Mouse (Mus musculus) MEL (cell line): ENCODE results near the gene Tmem160. TPM values are rescaled to one million over a fixed set of nuclear protein-coding genes. Genes with fewer than 3 reads are reported as not detected.

Experiments used
- DNase-seq: peaks from one replicate; pipeline ENCODE4 v3.0.0; 2011; ENCODE audit warnings: low read depth, low spot score
- H3K27ac ChIP-seq: 2 replicates; pipeline ENCODE4 v1.5.1; 2012; ENCODE audit warnings: low read depth, mild to moderate bottlenecking, control low read depth, low read length, moderate library complexity; ENCODE audit not compliant: control insufficient read depth
- H3K27me3 ChIP-seq, 2 experiments: fragments of 150-350 bp in 1 of 2; sonication (generic) in 1 of 2; 2 replicates each; pipeline ENCODE4 v1.6.1; 2012; ENCODE audit warnings: low read length in 2 of 2, mild to moderate bottlenecking in 2 of 2, improper control_type of control experiment in 1 of 2, moderate library complexity in 1 of 2; ENCODE audit not compliant: insufficient read depth in 2 of 2, control insufficient read depth in 1 of 2
- H3K36me3 ChIP-seq, 2 experiments: 2 replicates each; pipeline ENCODE4 v1.6.1; 2012 to 2014; ENCODE audit warnings: low read length in 2 of 2, improper control_type of control experiment in 1 of 2, inconsistent platforms in 1 of 2, mild to moderate bottlenecking in 1 of 2; ENCODE audit not compliant: insufficient read depth in 2 of 2, control insufficient read depth in 1 of 2
- H3K4me1 ChIP-seq, 2 experiments: fragments of 150-350 bp in 1 of 2; sonication (generic) in 1 of 2; 2 replicates each; pipeline ENCODE4 v1.6.1; 2012; ENCODE audit warnings: low read length in 2 of 2, improper control_type of control experiment in 1 of 2, mild to moderate bottlenecking in 1 of 2; ENCODE audit not compliant: insufficient read depth in 2 of 2, control insufficient read depth in 1 of 2
- H3K4me3 ChIP-seq, 2 experiments: fragments of 150-350 bp in 1 of 2; sonication (generic) in 1 of 2; 2 replicates each; pipeline ENCODE4 v1.5.1; 2012; ENCODE audit warnings: low read depth in 2 of 2, low read length in 2 of 2, mild to moderate bottlenecking in 2 of 2, moderate library complexity in 2 of 2, control low read depth in 1 of 2, improper control_type of control experiment in 1 of 2; ENCODE audit not compliant: control insufficient read depth in 1 of 2, insufficient read depth in 1 of 2
- H3K79me2 ChIP-seq: 2 replicates; pipeline ENCODE4 v1.6.1; 2012; ENCODE audit warnings: mild to moderate bottlenecking, low read length, moderate library complexity; ENCODE audit not compliant: control insufficient read depth, poor library complexity, insufficient read depth
- H3K9ac ChIP-seq: 2 replicates; pipeline ENCODE4 v1.6.1; 2012; ENCODE audit warnings: low read depth, mild to moderate bottlenecking, control low read depth, low read length, moderate library complexity; ENCODE audit not compliant: control insufficient read depth, poor library complexity, severe bottlenecking
- H3K9me3 ChIP-seq: fragments of 150-350 bp; sonication (generic); replicated peaks from 2 replicates; pipeline ENCODE4 v1.6.1; 2012; ENCODE audit warnings: mild to moderate bottlenecking, low read length, improper control_type of control experiment, moderate library complexity; ENCODE audit not compliant: insufficient read depth
- BHLHE40 ChIP-seq: IDR thresholded peaks from 2 replicates; pipeline ENCODE4 v1.6.1; 2012; ENCODE audit warnings: low read depth, mild to moderate bottlenecking, inconsistent platforms, low read length, improper control_type of control experiment, borderline replicate concordance
- ELF1 ChIP-seq: IDR thresholded peaks from 2 replicates; pipeline ENCODE4 v1.6.1; 2014; ENCODE audit warnings: low read depth, mild to moderate bottlenecking, inconsistent platforms, low read length, improper control_type of control experiment, moderate library complexity
- EP300 ChIP-seq, 2 experiments: IDR thresholded peaks; 2 replicates each; pipeline ENCODE4 v1.6.1; 2011; ENCODE audit warnings: improper control_type of control experiment in 2 of 2, low read length in 2 of 2, low read depth in 1 of 2, mild to moderate bottlenecking in 1 of 2
- ETS1 ChIP-seq: IDR thresholded peaks from 2 replicates; pipeline ENCODE4 v1.6.1; 2012; ENCODE audit warnings: low read depth, mild to moderate bottlenecking, inconsistent platforms, low read length, improper control_type of control experiment, moderate library complexity
- GABPA ChIP-seq: IDR thresholded peaks from 2 replicates; pipeline ENCODE4 v1.6.1; 2012; ENCODE audit warnings: low read depth, mild to moderate bottlenecking, inconsistent platforms, low read length, improper control_type of control experiment, moderate library complexity
- GATA1 ChIP-seq: IDR thresholded peaks from 2 replicates; pipeline ENCODE4 v1.6.1; 2011; ENCODE audit warnings: low read depth, low read length, improper control_type of control experiment
- MAFK ChIP-seq: IDR thresholded peaks from 2 replicates; pipeline ENCODE4 v1.6.1; 2011; ENCODE audit warnings: low read depth, mild to moderate bottlenecking, low read length, improper control_type of control experiment, borderline replicate concordance
- MAZ ChIP-seq: IDR thresholded peaks from 2 replicates; pipeline ENCODE4 v1.6.1; 2012; ENCODE audit warnings: low read depth, mild to moderate bottlenecking, inconsistent platforms, low read length, improper control_type of control experiment
- MYC ChIP-seq: IDR thresholded peaks from 2 replicates; pipeline ENCODE4 v1.6.1; 2011; ENCODE audit warnings: low read depth, mild to moderate bottlenecking, low read length, improper control_type of control experiment, moderate library complexity
- NELFE ChIP-seq: IDR thresholded peaks from 2 replicates; pipeline ENCODE4 v1.6.1; 2011; ENCODE audit warnings: low read depth, low read length, improper control_type of control experiment
- POLR2A ChIP-seq, 2 experiments: IDR thresholded peaks; 2 replicates each; pipeline ENCODE4 v1.6.1; 2011 to 2012; ENCODE audit warnings: low read length in 2 of 2, mild to moderate bottlenecking in 2 of 2, control low read depth in 1 of 2, improper control_type of control experiment in 1 of 2, low read depth in 1 of 2, moderate library complexity in 1 of 2; ENCODE audit not compliant: control insufficient read depth in 1 of 2, insufficient read depth in 1 of 2, poor library complexity in 1 of 2
- POLR2AphosphoS5 ChIP-seq: IDR thresholded peaks from 2 replicates; pipeline ENCODE4 v1.6.1; 2012; ENCODE audit warnings: low read depth, borderline replicate concordance, mild to moderate bottlenecking, inconsistent platforms, low read length, moderate library complexity, mixed read lengths
- RAD21 ChIP-seq: IDR thresholded peaks from 2 replicates; pipeline ENCODE4 v1.6.1; 2011; ENCODE audit warnings: mild to moderate bottlenecking, low read depth, low read length, improper control_type of control experiment
- TBP ChIP-seq: IDR thresholded peaks from 2 replicates; pipeline ENCODE4 v1.8.0; 2011; ENCODE audit warnings: low read depth, low read length, improper control_type of control experiment
- TCF12 ChIP-seq: IDR thresholded peaks from 2 replicates; pipeline ENCODE4 v1.6.1; 2014; ENCODE audit warnings: low read depth, mild to moderate bottlenecking, inconsistent platforms, low read length, improper control_type of control experiment, moderate library complexity
- UBTF ChIP-seq: IDR thresholded peaks from 2 replicates; pipeline ENCODE4 v1.6.1; 2012; ENCODE audit warnings: low read depth, mild to moderate bottlenecking, inconsistent platforms, low read length, improper control_type of control experiment, moderate library complexity, borderline replicate concordance; ENCODE audit not compliant: insufficient read depth
- USF2 ChIP-seq, 2 experiments: IDR thresholded peaks; 2 replicates each; pipeline ENCODE4 v1.6.1; 2011 to 2012; ENCODE audit warnings: improper control_type of control experiment in 2 of 2, low read length in 2 of 2, borderline replicate concordance in 1 of 2, inconsistent platforms in 1 of 2, low read depth in 1 of 2, mild to moderate bottlenecking in 1 of 2; ENCODE audit not compliant: insufficient read depth in 1 of 2
- ZC3H11A ChIP-seq: IDR thresholded peaks from 2 replicates; pipeline ENCODE4 v1.6.1; 2012; ENCODE audit warnings: low read depth, mild to moderate bottlenecking, inconsistent platforms, low read length, improper control_type of control experiment
- ZKSCAN1 ChIP-seq: IDR thresholded peaks from 2 replicates; pipeline ENCODE4 v1.6.1; 2012; ENCODE audit warnings: low read depth, mild to moderate bottlenecking, inconsistent platforms, low read length, improper control_type of control experiment, moderate library complexity
- ZMIZ1 ChIP-seq: IDR thresholded peaks from 2 replicates; pipeline ENCODE4 v1.6.1; 2012; ENCODE audit warnings: low read depth, mild to moderate bottlenecking, inconsistent platforms, low read length, improper control_type of control experiment, moderate library complexity
- polyA plus RNA-seq, 2 experiments: library from polyadenylated mRNA; stranded (reverse) in 1 of 2; unstranded in 1 of 2; fragments of >175 nt in 1 of 2; fragments of >200 nt in 1 of 2; gene quantifications; 2 replicates each; pipeline versions ENCODE4 v1.2.1 to v1.2.4; 2012; ENCODE audit warnings: low replicate concordance in 2 of 2, low read depth in 1 of 2; ENCODE audit not compliant: insufficient read length in 2 of 2, insufficient read depth in 1 of 2, missing spikeins in 1 of 2
- total RNA-seq: library from RNA; depleted of rRNA; stranded (reverse); fragments of 300-350 nt; gene quantifications from 2 replicates; pipeline ENCODE4 v1.2.3, GENCODE M21; 2012

Tmem160 gene
- total and polyA plus RNA-seq, 3 experiments: 73.3 to 90.1 TPM; not detected in 1

GRCm38 (mm10) chr7:16415426-16415825 lies 37.2 kb upstream of the Tmem160 start:
- Histone ChIP-seq H3K4me3 (no peak overlapping the region), H3K9ac (no peak overlapping the region)

DNA sequence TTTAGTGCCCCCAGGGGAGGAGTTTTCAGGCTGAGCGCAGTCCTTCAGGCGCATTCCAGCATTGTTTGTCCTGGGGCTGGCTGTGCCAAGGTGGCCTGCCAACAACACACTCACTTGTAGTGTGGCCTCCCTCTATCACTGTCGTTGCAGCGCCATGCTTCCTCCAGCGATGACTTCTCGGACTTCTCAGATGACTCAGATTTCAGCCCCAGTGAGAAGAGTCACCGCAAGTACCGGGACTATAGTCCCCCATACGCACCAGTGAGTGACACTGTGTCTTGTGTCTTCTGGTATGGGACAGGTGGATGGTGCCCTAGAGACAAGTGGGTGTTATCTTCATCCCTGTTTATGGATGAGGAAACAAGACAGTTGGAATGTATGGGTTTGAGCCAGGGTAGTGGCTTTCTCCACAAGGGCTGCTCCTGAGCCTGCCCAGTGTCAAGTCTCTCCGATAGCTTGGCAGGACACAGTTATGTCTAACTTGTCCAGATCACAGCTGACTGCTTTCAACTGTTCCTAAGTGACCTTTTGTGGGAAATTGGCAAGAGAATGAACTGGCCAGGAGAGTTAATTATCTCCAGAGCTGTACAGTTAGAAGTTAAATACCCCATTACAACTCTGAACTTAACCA lies 35.3 kb upstream of the Tmem160 start:
- Histone ChIP-seq H3K79me2 (no peaks in the 10 kb centered on the region), H3K9ac (no peak overlapping the region), H3K36me3 (peaks cover 0 to 18% of the 10 kb centered on the region in 2 experiments; a peak in 2 of 4 replicates), H3K27me3 (no peaks in the 10 kb centered on the region)
- TF ChIP-seq MAFK (no peak), ELF1 (no peak), ZKSCAN1 (no peak), USF2 (IDR thresholded peaks at IDR 0.05; ENCODE audit: borderline replicate concordance in 1 of 2, insufficient read depth in 1 of 2, low read depth in 1 of 2, low read length in 2 of 2) (no peak), ZC3H11A (no peak), GABPA (no peak), EP300 (IDR thresholded peaks at IDR 0.05; ENCODE audit: low read depth in 1 of 2, low read length in 2 of 2) (no peak), TBP (no peak), MAZ (no peak), ZMIZ1 (no peak), NELFE (no peak), RAD21 (no peak), TCF12 (no peak), BHLHE40 (no peak), POLR2AphosphoS5 (no peak; the same call in 1 of the 2 replicates), MYC (no peak)
- TF ChIP-seq, all 39 proteins: peak for 0
- no peak overlapping the region for H3K27ac ChIP-seq
- H3K4me3 ChIP-seq: no peak overlapping the region
- no peaks in the 10 kb centered on the region for H3K9me3 ChIP-seq
- H3K4me1 ChIP-seq: no peaks in the 10 kb centered on the region
- DNase-seq: no peak

More at GRCm38 (mm10) chr7:16415426-16415825, 37.2 kb upstream of the Tmem160 start:
- H3K27ac ChIP-seq: no peak overlapping the region
- H3K27me3 ChIP-seq: no peaks in the 10 kb centered on the region
- peaks cover 0 to 18% of the 10 kb centered on the region in 2 experiments; a peak in 2 of 4 replicates for H3K36me3 ChIP-seq
- no peaks in the 10 kb centered on the region for H3K9me3 ChIP-seq
- no peaks in the 10 kb centered on the region for H3K4me1 ChIP-seq
- DNase-seq: no peak
- TF ChIP-seq ETS1 (no peak), POLR2A (IDR thresholded peaks at IDR 0.05; ENCODE audit: control insufficient read depth in 1 of 2, insufficient read depth in 1 of 2, low read depth in 1 of 2, low read length in 2 of 2, poor library complexity in 1 of 2) (no peak), UBTF (no peak), MAZ (no peak), USF2 (IDR thresholded peaks at IDR 0.05; ENCODE audit: borderline replicate concordance in 1 of 2, insufficient read depth in 1 of 2, low read depth in 1 of 2, low read length in 2 of 2) (no peak), GATA1 (no peak)
- no peaks in the 10 kb centered on the region; the same call in 1 of the 2 replicates for H3K79me2 ChIP-seq
